Mouse (Mus musculus) spleen, adult 12 weeks (tissue): Measurements from ENCODE around the gene BC049352.
A peak's percentile ranks its signal among the peaks of the same experiment; 100 is the strongest.

Experiments used
- DNase-seq: peaks from one replicate; pipeline ENCODE4 v3.0.0; 2022; ENCODE audit warnings: low spot score

BC049352 gene

DNA sequence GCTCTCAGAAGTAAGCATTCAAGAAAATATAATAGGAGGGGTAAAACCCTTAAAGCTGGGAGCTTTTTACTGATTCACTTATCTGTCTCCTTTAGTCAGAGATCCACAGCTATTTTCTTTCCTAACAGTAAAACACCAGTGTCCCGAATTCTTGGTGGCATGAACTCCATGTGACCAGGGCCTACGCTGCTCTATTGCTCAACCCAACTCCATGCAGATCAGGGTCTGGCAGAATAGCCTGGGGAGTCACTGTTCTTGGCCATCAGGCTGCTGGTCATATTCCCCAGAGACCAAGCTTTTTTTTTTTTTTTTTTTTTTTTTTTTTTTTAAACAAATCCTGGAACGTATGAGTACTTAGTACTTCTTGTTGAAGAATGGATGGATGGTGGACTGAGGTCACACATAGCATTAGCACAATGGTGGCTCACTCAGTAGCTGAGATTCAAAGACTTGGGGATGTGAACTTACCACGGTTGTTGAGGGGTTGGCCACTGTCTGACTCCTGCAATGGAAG is 7.9 kb downstream of the BC049352 start:
- no peak for DNase-seq

GRCm38 (mm10) chr9:45195468-45195867 is 13.7 kb downstream of the BC049352 start:
- DNase-seq: no peak

DNA sequence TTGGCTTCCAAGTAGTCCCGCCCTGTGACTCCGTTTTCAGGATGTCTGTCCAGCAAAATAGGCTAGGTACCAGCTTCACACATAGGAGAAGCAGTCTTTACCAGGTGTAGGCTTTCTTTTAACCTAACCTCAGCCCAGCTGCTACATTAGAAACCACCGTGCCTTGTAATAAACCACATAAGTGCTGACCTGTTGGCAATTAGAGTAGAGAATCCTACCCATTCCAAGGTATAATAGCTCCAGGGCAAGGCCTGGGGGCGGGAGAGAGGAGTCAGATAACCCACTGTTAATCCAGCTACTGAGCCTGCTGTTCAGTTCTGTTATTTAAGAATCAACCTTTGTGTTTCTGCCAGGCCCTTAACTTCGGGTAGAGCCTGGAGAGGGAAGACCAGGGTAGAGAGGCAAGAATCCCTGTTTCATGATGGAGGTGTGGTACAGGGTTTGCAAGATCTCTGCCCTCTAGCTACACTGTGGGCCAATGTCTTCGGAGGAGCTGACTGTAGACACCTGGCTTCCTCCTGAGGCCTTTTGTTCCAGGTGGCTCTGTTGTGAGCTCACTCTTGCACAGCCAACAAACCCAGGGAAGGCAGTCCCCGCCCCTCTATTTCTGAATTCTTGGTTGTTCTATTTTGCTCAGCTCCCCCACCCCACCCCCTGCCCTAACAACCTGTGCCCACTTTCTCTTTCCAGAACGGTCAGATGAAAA is 14.5 kb downstream of the BC049352 start:
- no peak for DNase-seq

DNA sequence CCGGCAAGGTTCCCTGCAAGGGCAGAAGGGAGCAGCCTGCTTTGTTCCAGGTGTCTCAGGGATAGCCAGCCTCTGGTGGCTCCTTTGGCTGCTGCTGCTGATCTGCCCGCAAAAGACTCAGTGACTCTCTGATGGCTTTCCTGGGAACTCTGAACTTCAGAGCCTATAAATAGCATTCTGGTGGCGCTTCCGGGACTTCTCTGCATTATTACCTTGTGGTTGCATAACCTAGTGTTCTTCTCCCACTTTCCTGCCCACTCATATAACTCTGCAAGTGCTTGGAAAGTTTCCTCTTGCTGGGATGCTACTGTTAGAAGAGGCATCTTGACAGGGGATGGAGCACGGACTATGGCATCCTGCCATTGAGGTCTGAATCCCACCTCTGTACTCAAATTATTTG is 15.7 kb downstream of the BC049352 start:
- no peak for DNase-seq

DNA sequence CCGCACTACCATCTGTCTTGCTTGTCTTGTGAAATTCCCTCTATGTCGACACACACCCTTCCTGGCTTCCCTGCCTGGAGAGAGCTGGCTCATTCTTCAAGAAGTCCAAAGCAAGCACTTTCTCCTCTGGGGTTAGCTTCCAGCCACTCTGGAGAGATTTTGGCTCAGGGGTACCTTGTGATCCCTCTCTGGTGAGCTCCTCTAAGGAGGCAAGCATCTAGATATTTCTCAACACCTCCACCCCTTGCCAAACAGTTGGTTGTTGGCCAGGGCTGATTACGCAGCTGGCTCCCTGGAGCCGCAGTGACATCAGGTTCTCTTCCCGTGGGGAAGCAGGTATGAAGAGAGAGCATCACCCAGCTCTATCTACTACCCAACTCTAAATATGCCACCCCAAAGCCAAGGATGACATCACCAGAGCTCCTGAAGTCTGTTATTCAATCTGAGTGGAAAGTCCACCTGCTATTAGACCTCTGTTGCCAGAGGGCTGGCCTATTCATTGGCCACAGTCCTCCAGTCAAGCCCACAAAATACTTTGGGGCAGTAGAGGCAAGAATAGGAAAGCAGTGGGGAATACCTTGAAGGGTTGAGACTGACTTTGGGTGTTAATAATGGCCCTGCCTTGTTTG is 19.6 kb downstream of the BC049352 start:
- no peak for DNase-seq

DNA sequence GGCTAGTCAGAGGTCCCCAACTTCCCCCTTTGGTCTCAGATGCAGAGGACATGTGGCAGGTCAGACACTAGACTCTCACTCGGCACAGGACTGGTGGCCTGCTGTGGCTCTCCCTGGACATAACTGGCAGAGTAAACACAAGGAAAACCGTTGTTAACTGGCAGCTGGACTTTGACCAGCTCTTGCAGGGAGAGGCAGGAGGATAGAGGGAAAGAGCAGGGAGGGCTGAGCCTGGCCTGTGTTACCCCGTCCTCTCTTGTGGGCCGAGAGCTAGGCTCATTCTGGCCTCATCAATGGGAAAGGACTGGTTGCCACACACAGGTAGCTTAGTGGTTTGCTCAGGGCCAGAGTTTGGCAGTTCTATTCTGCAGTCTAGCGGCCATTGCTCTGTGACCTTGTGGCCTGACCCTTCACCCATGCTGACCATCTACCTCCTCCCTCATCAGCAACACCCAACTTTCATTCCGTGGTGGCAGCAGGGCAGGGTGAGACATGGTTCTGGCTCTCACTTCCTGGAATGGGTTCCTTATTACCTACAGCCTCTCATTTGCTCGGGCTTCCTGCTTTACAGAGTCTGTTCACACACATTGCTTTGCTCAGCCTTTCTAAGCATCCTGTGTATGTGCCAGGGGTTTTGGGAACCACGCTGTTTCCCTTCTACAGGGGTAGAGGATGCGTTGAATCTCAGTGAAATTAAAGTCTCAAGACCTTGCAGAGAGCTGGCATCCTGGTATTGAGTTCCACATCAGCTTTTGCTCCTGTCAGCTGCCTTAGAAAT is 20.4 kb downstream of the BC049352 start:
- DNase-seq: no peak

DNA sequence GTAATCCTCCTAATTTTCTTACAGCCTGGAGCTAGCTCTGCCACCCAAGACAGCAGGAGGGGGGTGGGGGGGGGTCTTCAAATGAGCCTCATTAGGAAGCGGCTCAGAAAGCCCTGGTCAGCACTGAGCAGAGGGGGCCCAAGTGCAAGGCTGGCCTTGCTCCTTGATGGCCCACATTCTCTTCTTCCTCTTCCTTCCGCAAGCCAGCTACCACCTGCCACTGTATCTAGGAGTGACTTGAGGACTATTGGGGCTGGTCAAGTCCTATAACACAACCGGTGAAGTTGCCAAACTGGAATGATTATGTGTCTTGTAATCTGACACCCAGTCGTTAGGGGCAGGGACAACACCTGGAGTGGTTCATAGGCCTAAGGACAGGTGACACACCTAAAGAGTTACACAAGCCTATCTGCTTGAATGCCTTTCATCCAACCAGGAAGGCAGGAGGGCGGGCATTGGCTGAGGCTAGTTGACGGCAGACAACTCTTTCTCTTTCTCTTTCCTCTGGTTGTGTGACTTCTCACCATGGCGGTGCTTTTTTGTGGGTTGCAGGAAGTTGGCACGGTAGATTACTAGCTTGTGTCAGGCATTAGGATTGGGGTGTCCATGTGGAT is 22.1 kb downstream of the BC049352 start, which contains the start of gene Tmprss4:
TSS of gene Tmprss4 (minus strand) at position 296 of the 614 bp plus-strand sequence.
- no peak for DNase-seq

DNA sequence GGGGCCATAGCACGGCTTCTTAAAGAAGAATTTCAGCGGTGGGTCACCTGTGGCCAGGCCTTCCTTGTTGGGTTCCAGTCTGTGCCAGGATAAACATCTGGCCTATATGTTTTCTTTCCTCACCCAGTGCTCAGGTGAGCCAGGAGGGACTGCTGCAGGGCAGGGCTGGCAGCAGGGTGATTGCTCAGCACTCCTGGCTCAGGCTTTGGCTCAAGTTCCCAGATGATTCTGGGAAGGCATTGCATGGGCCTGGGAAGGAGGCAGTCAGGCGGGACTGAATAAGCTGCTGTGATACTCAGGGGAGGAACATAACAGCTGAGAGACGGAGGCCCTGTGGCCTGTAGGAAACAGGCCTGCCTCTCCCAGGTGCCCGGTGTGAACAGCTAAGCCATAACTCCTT is 23.3 kb downstream of the BC049352 start:
- DNase-seq: no peak

DNA sequence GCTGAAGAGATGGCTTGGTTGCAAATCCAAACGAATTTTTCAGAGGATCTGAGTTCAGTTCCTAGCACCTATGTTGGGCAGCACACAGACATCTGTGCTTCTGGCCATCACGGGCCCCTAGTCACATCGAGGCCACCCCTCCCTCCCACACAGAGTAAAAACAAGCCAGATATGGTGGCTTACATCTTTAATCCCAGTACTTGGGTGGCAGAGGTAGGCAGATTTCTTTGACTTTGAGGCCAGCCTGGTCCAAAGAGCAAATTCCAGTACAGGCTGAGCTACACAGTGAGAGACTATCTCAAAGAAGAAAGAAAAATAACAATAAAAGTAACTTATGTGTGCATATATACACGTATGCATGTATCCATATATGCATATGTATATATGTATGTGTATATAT is 24.3 kb downstream of the BC049352 start:
- DNase-seq: no peak

- DNase-seq: no peak
Measured at GRCm38 (mm10) chr9:45207015-45207743, 25.4 kb downstream of the BC049352 start.

DNA sequence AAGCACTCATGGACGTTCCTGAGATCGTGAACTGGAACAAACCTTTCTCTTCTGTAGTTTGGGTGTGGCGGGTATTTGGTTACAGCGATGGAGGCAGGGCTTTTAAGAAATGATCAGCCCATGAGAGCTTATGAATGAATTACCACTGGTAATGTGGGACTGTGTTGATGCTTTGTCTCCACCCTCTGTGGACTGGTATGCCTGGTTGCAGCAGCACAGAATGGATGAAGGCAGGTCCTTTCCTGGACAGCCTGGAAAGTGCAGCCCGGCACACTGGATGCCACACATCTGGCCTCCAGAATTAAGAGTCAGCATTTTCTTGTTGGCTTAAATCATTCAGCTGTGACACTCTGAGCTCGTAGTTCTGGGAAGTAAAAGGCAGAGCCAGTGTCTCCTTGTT is 30.2 kb downstream of the BC049352 start:
- DNase-seq: no peak

- no peak for DNase-seq
Measured at GRCm38 (mm10) chr9:45215526-45216179, 33.8 kb downstream of the BC049352 start.

DNA sequence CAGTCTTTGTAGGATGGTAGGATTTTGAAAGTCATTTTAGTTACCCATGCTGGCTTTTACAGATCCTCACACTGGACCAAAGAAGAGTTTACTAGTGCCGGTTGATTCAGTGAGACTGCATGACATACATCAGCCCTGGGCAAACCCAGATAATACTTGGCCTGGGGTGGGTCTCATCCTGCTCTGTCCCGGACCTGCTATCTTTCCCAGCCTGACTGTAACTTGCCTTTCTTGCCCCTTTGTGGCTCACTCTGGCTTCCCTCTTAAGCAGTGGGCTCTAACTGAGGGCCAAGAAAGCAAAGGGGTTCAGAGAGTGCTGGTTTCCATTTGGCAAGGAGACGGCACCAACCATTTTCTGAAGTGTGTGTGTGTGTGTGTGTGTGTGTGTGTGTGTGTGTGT is 37.8 kb downstream of the BC049352 start:
- DNase-seq: no peak

GRCm38 (mm10) chr9:45221567-45221966 is 39.8 kb downstream of the BC049352 start:
- peak; percentile 72 for DNase-seq

DNA sequence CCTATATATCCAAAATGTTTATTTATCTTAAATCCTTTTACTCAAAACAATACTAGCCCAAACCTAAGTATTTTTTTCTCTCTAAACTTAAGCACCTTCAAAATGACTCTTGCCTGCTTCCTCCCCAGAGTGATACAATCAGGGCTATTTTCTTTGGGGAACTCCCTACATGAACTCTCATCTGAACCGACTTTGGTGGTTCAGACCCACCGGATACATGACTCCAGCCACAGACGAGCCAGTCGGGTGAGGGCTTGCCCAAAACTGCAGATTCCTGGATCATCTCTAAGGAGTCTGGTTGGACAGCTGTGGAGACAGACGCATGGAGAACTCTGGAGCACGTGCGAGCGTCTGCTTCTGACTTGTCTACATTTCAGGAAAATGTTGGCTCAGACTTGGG is 47.6 kb downstream of the BC049352 start:
- DNase-seq: no peak

DNA sequence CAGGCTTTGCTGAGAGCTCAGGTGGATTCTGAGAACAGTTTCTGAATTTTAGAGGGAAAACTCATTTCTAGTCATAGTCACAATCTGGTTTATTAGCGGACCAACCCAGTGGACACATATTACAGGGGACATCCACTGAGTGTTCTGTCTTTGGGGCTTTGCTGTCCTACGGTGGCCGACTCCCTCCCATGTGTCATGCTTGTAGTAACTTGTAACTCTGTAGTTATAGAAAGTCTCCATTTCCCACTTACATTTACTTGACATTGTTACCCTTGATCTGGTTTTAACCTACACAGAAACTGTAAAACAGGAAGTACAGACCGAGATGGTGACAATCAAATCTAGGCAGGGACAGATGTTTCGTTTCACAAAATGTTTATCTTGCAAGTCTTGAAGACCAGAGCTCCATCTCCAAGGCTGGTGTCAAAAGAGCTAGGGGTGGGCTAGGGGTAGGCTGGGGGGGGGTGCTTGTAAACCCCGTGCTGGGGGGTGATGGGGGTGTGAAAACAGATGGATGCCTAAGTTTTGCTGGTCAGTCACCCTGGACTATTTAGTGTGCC is 53.9 kb downstream of the BC049352 start:
- DNase-seq: no peak

- no peak for DNase-seq
Measured at GRCm38 (mm10) chr9:45236744-45237143, 54.9 kb downstream of the BC049352 start.

DNA sequence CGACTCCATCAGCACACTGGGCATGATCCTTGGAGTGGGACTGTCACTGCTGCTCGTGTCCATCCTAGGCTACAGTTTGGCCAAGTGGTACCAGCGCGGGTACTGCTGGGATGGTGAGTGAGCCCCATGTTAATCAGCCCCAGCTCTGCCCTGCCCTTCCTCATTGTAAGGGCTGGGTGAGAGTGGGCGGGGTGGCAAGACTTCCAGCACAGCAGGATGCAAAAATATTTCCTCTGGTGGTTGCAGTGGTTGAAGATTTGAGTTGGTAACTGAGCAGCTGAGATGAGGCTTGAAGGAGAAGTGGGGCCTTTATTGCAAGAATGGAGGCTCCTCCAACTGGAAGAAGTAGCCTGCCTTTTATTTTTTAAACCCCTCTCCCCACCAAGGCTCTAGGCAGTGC is 59.6 kb downstream of the BC049352 start:
- no peak for DNase-seq

DNA sequence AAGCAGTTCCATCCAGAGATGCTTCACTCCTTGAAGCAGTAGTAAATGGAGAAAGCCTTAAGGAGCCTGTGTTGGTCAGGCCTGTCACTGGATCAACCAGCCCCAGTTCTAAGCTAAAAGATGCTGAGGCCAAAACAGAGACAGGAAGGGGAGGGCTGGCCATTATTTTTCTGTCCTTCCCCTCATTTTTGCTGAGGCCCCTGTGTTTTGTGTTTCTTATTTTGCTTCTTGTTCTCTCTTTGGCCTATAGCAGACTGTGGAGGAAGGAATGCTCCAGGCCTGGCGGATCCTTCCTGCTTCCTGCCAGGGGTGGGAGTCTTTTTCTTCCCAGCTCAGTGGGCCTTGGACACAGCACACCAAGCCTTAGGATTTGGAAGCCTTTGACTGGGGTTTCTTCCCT is 63.6 kb downstream of the BC049352 start:
- no peak for DNase-seq

DNA sequence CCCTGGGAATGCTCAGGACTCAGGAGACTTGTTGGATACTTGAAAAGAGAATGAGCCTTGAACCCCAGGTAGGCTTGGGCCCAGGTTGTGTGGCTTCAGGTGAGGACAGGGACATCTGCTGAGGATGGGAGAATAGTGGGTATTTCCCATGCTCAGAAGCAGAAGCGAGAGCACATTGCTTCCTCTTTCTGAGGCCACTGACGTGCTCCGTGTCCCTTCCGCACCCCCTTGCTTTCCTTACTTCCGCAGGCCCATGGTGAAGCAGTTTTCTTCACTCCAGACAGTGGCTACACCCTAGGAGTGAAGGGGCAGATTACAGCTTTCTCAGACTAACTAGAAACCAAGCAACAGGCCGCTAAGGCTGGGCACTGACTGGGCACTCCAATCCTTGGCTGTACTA is 64.3 kb downstream of the BC049352 start:
- peak; percentile 39 for DNase-seq

DNA sequence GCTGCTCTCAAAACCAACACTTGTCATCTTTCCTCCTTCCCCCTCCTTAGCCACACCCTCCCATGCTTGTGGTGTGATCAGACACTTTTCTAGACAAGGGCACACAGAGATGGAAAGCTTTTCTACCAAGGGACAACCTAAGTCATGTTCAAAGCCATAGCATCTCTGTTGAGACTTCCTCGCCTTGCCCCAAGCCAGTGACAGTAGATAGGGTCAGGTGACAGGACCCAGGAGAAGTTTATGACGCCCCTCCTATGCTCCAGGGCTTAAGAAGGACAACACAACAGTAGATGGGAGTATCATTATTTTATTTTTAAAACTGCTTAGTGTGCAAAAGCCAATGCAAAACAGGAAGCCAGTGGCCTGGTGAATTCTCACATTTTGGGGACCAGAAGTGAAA is 65.7 kb downstream of the BC049352 start:
- no peak for DNase-seq
